Mouse (Mus musculus): ENCODE data around the gene Fam57b. TPM values are rescaled to one million over a fixed set of nuclear protein-coding genes. Genes with fewer than 3 reads are reported as not detected.

The Fam57b gene
- polyA plus RNA-seq (2016; fragmentation: Nextera tagmentation; extraction: Ambion mirVana), result 4.7 and 12.7 TPM in 2 replicates

DNA sequence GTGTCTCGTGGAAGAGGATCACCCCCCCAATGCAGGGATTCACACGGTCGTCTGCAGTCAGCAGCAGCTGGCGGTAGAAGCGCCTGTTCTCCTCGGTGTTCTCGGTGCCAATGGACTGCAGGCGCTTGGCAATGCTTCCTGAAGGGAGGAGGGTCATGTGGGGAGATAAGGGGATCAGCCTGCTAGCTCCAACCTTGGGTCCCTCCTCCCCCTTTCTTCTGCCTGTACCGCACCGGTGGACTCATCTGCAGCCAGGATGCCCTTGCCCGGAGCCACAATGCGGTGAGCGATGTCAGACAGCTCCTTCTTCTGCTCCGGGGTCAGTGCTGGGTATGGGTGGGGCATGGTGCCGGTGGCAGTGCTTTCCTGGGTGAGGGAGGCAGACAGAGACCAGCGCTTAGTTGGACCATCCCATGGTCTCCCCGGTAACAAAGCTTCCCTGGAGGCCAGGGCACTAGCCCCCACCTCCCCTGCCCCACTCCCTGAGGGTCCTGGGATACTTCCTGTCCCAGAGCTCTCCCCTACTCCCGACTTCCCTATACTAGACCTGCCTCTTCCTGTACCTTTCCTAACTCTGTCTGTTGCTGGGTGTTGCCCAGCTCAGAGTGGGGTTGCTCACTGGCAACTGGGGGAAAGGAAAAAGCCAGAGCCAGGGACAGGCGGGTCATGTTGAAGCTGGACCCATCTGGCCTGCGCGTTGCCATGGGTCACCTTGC is at the start of gene Fam57b:
Gene Fam57b, plus strand, starts transcription at position 258 of the 716 bp plus-strand sequence.
- Histone ChIP-seq H3K36me3 (peaks cover 64% of the 10 kb centered on the region), H3K9me3 (no peaks in the 10 kb centered on the region), H3K27me3 (ENCODE audit: insufficient read depth, poor library complexity, severe bottlenecking) (no peaks in the 10 kb centered on the region), H3K4me3 (peak within 1 kb of the TSS; percentile 84), H3K27ac (peak within 1 kb of the TSS; percentile 96), H3K4me1 (replicated peaks) (peaks cover 61% of the 10 kb centered on the region)
- 35% methylated on average over 21 of the region's 21 CpGs for WGBS
- DNase-seq (ENCODE audit: low spot score), result peak; percentile 25

GRCm38 (mm10) chr7:126748824-126749223 is 48.6 kb upstream of the Fam57b start:
- Histone ChIP-seq H3K4me1 (replicated peaks) (peaks cover 6% of the 10 kb centered on the region; the same call in 1 of the 2 replicates), H3K4me3 (no peak overlapping the region), H3K27me3 (ENCODE audit: insufficient read depth, poor library complexity, severe bottlenecking) (no peaks in the 10 kb centered on the region), H3K27ac (no peak overlapping the region), H3K9me3 (no peaks in the 10 kb centered on the region), H3K36me3 (no peaks in the 10 kb centered on the region)
- no peak for DNase-seq (ENCODE audit: low spot score)
- 78% methylated on average over 7 of the region's 7 CpGs for WGBS

- Histone ChIP-seq H3K4me1 (replicated peaks) (peaks cover 10% of the 10 kb centered on the region; the same call in 1 of the 2 replicates), H3K9me3 (no peaks in the 10 kb centered on the region), H3K27me3 (ENCODE audit: insufficient read depth, poor library complexity, severe bottlenecking) (no peaks in the 10 kb centered on the region), H3K4me3 (no peak overlapping the region), H3K27ac (no peak overlapping the region), H3K36me3 (no peaks in the 10 kb centered on the region)
- DNase-seq (ENCODE audit: low spot score), result no peak
- WGBS, result 96% methylated on average over 17 of the region's 17 CpGs
Observed at GRCm38 (mm10) chr7:126749582-126750343, 47.7 kb upstream of the Fam57b start.

GRCm38 (mm10) chr7:126754866-126755265 is 42.6 kb upstream of the Fam57b start:
- H3K4me1 ChIP-seq (replicated peaks), result peaks cover 18% of the 10 kb centered on the region
- H3K9me3 ChIP-seq, result no peaks in the 10 kb centered on the region
- peak overlapping the region; percentile 30 for H3K4me3 ChIP-seq
- H3K36me3 ChIP-seq, result no peaks in the 10 kb centered on the region
- DNase-seq (ENCODE audit: low spot score), result peak; percentile 83
- peak overlapping the region; percentile 79 for H3K27ac ChIP-seq
- no peaks in the 10 kb centered on the region for H3K27me3 ChIP-seq (ENCODE audit: insufficient read depth, poor library complexity, severe bottlenecking)
- WGBS, result 1% methylated on average over 9 of the region's 9 CpGs

GRCm38 (mm10) chr7:126758539-126758938 is 38.9 kb upstream of the Fam57b start:
- WGBS, result 64% methylated on average over 7 of the region's 7 CpGs
- peaks cover 51% of the 10 kb centered on the region for H3K4me1 ChIP-seq (replicated peaks)

DNA sequence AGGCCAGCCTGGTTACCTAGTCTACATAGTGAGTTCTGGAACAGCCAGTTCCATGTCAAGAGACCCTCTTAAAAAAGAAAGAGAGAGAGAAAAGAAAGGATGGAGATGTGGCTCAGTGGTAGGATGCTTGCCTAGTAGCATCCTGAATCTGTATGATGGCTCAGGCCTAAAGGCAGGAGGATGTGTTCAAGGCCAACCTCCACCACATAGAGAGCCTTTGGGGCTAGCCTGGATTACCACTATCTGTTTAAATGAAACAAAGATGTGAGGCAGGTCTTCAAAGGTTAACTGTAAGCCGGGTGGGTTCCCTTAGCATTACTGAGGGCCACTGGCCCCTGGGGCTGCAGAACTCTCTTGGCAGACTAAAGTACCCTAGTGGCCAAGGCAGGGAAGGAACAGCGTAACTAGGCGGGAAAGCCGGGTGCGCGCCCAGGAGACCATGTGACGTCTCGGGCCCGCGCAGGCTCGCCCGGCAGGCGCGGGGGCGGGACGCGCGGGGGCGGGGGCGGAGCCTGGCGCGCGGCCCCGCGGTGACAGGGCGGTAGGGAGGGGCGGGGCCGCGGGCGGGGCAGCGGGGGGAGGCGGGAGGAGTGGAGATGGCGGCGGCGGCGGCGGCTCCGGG is 38.3 kb upstream of the Fam57b start, which contains the start of gene Mapk3:
Gene Mapk3, plus strand, starts transcription at position 552 of the 622 bp plus-strand sequence.
- H3K4me1 ChIP-seq (replicated peaks), result peaks cover 51% of the 10 kb centered on the region
- H3K4me3 ChIP-seq, result peak within 1 kb of the TSS; percentile 67
- 3% methylated on average over 19 of the region's 38 CpGs for WGBS
- no peaks in the 10 kb centered on the region for H3K9me3 ChIP-seq
- peak within 1 kb of the TSS; percentile 95 for H3K27ac ChIP-seq
- H3K27me3 ChIP-seq (ENCODE audit: insufficient read depth, poor library complexity, severe bottlenecking), result no peaks in the 10 kb centered on the region
- peak; percentile 91 for DNase-seq (ENCODE audit: low spot score)
- peaks cover 30% of the 10 kb centered on the region for H3K36me3 ChIP-seq

More at GRCm38 (mm10) chr7:126758539-126758938, 38.9 kb upstream of the Fam57b start:
- 0 out of 2 replicates have a peak overlapping the region, but pooled peaks have one; percentile 67 for H3K4me3 ChIP-seq
- no peak for DNase-seq (ENCODE audit: low spot score)
- no peaks in the 10 kb centered on the region for H3K9me3 ChIP-seq
- H3K36me3 ChIP-seq, result peaks cover 24% of the 10 kb centered on the region
- peak overlapping the region; percentile 95; the same call in 1 of the 2 replicates for H3K27ac ChIP-seq
- no peaks in the 10 kb centered on the region for H3K27me3 ChIP-seq (ENCODE audit: insufficient read depth, poor library complexity, severe bottlenecking)

DNA sequence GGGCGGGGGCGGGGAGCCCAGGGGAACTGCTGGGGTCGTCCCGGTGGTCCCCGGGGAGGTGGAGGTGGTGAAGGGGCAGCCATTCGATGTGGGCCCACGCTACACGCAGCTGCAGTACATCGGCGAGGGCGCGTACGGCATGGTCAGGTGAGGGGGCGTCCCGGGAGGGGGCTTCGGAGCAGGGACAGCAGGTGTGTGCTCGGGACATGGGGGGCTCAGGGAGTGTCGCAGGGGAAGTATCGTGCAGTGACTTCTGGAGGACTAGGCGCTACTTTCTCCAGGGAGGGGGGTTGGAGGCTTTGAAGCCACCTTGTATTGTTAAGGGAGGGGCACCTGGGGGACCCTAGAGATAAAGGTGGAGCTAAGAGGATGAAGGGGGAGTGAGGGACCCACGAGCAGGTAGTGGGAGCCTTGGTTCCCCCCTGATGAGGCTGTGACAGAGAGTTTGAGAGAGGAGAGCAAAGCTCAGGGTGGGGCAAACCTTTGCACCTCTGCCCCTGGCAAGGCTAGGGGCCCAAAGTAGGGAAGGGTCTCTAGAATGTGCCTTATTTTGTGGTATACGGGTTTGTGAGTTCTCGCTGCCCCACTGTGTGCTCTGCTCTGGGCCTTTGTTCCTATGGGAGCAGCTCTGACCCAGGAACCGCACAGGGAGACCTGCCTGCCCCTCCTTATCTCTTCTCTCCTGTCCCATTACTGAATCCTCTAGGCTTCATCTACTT is 37.6 kb upstream of the Fam57b start:
- DNase-seq (ENCODE audit: low spot score), result no peak
- Histone ChIP-seq H3K36me3 (peaks cover 37% of the 10 kb centered on the region), H3K27ac (peak overlapping the region; percentile 95), H3K9me3 (no peaks in the 10 kb centered on the region), H3K4me1 (replicated peaks) (peaks cover 47% of the 10 kb centered on the region), H3K4me3 (peak overlapping the region; percentile 67), H3K27me3 (ENCODE audit: insufficient read depth, poor library complexity, severe bottlenecking) (no peaks in the 10 kb centered on the region)
- under 1% methylated on average over 23 of the region's 24 CpGs for WGBS

GRCm38 (mm10) chr7:126760391-126760802 is 37.1 kb upstream of the Fam57b start:
- no peaks in the 10 kb centered on the region for H3K27me3 ChIP-seq (ENCODE audit: insufficient read depth, poor library complexity, severe bottlenecking)
- peak overlapping the region; percentile 67 for H3K4me3 ChIP-seq
- 18% methylated on average over 3 of the region's 3 CpGs for WGBS
- H3K9me3 ChIP-seq, result no peaks in the 10 kb centered on the region
- H3K4me1 ChIP-seq (replicated peaks), result peaks cover 41% of the 10 kb centered on the region
- peak; percentile 42 for DNase-seq (ENCODE audit: low spot score)
- H3K36me3 ChIP-seq, result peaks cover 43% of the 10 kb centered on the region
- H3K27ac ChIP-seq, result peak overlapping the region; percentile 95

- Histone ChIP-seq H3K36me3 (peaks cover 48% of the 10 kb centered on the region), H3K4me1 (replicated peaks) (peaks cover 41% of the 10 kb centered on the region), H3K9me3 (no peaks in the 10 kb centered on the region), H3K27me3 (ENCODE audit: insufficient read depth, poor library complexity, severe bottlenecking) (no peaks in the 10 kb centered on the region), H3K27ac (peak overlapping the region; percentile 95), H3K4me3 (peak overlapping the region; percentile 67; the same call in 1 of the 2 replicates)
- 75% methylated on average over 4 of the region's 4 CpGs for WGBS
- no peak for DNase-seq (ENCODE audit: low spot score)
Observed at GRCm38 (mm10) chr7:126760956-126761355, 36.5 kb upstream of the Fam57b start.

DNA sequence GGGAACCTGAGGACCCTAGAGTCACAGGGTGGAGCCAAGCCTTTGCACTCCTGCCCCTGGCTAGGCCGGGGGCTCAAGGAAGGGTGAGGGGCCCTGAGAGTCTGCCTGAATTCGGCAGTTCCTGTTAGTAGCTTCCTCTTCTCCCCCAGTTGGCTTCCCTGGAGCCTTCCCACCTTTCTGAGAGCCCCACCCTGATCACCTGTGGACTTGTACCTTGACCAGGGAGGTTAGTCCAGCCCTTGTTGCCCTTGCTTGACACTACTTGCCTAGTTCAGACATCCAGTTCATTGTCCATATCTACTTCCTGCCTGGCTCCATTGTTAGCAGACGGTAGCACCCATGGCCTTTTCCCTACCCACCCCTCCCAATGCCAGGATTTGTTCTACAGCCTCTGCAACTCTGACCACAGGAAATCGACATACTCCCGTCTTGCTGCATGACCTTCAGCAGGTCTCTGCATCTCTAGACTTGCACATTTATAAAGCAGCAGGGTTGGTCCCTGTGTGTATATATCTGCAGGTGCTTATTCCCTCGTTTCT is 35.9 kb upstream of the Fam57b start:
- peaks cover 41% of the 10 kb centered on the region for H3K4me1 ChIP-seq (replicated peaks)
- H3K27ac ChIP-seq, result peak overlapping the region; percentile 95; the same call in 1 of the 2 replicates
- H3K4me3 ChIP-seq, result no peak overlapping the region
- no peak for DNase-seq (ENCODE audit: low spot score)
- no peaks in the 10 kb centered on the region for H3K9me3 ChIP-seq
- 81% methylated on average over 6 of the region's 6 CpGs for WGBS
- H3K27me3 ChIP-seq (ENCODE audit: insufficient read depth, poor library complexity, severe bottlenecking), result no peaks in the 10 kb centered on the region
- H3K36me3 ChIP-seq, result peaks cover 55% of the 10 kb centered on the region

- Histone ChIP-seq H3K4me3 (0 out of 2 replicates have a peak overlapping the region, but pooled peaks have one; percentile 3), H3K27me3 (ENCODE audit: insufficient read depth, poor library complexity, severe bottlenecking) (no peaks in the 10 kb centered on the region), H3K4me1 (replicated peaks) (peaks cover 41% of the 10 kb centered on the region), H3K36me3 (peaks cover 64% of the 10 kb centered on the region), H3K9me3 (no peaks in the 10 kb centered on the region), H3K27ac (peak overlapping the region; percentile 51)
- WGBS, result 76% methylated on average over 17 of the region's 17 CpGs
- DNase-seq (ENCODE audit: low spot score), result no peak
Observed at GRCm38 (mm10) chr7:126762471-126763008, 34.9 kb upstream of the Fam57b start.
